Mouse (Mus musculus) kidney, adult 2 months (tissue): ENCODE data around the gene Def6.

Source experiments
- CTCF ChIP-seq: fragments of 200-500 bp; conservative IDR thresholded peaks from 2 replicates; pipeline ENCODE4 v1.5.1; 2011; ENCODE audit warnings: low read depth, mild to moderate bottlenecking, control low read depth, low read length, moderate library complexity, mixed read lengths; ENCODE audit not compliant: insufficient read depth, insufficient read length
- POLR2A ChIP-seq: fragments of 200-500 bp; IDR thresholded peaks from one replicate; pipeline ENCODE4 v1.6.1; 2011; ENCODE audit warnings: low read depth, low read length, control low read depth

GRCm38 (mm10) chr17:28188313-28188712, 19.3 kb upstream of the Def6 start:
- TF ChIP-seq CTCF (no peak), POLR2A (no peak)
